In genomic region chr6:88136201-88136631, GRCm38 (mm10) we compare ENCODE assay signal across 8 mouse cellular contexts. TPM values are rescaled to one million over a fixed set of nuclear protein-coding genes. Genes with fewer than 3 reads are reported as not detected.
DNase-seq lines count a peak whose midpoint lies in the region; ATAC-seq lines count a peak whose summit lies in the region.

No protein-coding gene starts in this region.

- peak; percentile 63 for ATAC-seq in megakaryocyte progenitor cell, adult 5-6 weeks (replicated peaks; ENCODE audit: poor library complexity)
- ATAC-seq in CD4-positive, CD25-positive, alpha-beta regulatory T cell, adult 4 months, result no peak

- DNase-seq in urinary bladder, postnatal 14 days (ENCODE audit: low spot score), result peak; percentile 28
- DNase-seq in urinary bladder, adult 2 months (ENCODE audit: low spot score), result no peak
- DNase-seq in heart, adult 9 months (ENCODE audit: low spot score in 2 of 2), result peak; percentile 69 to 77
- peak; percentile 31 for DNase-seq in kidney, postnatal 14 days
- no peak for DNase-seq in cerebellum, adult 18-20 months
- DNase-seq in left cerebral cortex, adult 11 months (ENCODE audit: low spot score), result no peak

RNA-seq across cellular contexts. Expression of gene Rpn1, which starts 51.9 kb away (rescaled TPM):
- 164 and 173 TPM in 2 replicates for polyA plus RNA-seq in urinary bladder, adult 2 months (2012; rRNA removed)
- 200 and 205 TPM in 2 replicates for total RNA-seq in megakaryocyte progenitor cell, adult 5-6 weeks (2015)
- 385 and 395 TPM in 2 replicates for total RNA-seq in megakaryocyte progenitor cell, adult 5-6 weeks (2017)
- polyA plus RNA-seq in CD4-positive, CD25-positive, alpha-beta regulatory T cell, adult 4 months (2017; shearing (Covaris generic)), result 100 to 1,000 TPM; 108 to 117 TPM

RNA-seq across cellular contexts. Expression of gene Gata2, which starts 57.5 kb away (rescaled TPM):
- polyA plus RNA-seq in urinary bladder, adult 2 months (2012; rRNA removed), result 41.4 and 55.5 TPM in 2 replicates
- 11.2 and 19.8 TPM in 2 replicates for total RNA-seq in megakaryocyte progenitor cell, adult 5-6 weeks (2015)
- 6.0 and 10.1 TPM in 2 replicates for total RNA-seq in megakaryocyte progenitor cell, adult 5-6 weeks (2017)
- polyA plus RNA-seq in CD4-positive, CD25-positive, alpha-beta regulatory T cell, adult 4 months (2017; shearing (Covaris generic)), result under 1 TPM in 1 of 2 experiments, not detected in 1; 0.09 TPM

Comparison
In these comparisons a context has a peak if more than half of its experiments do, and no peak if none do; other contexts are left out.
1. DNase-seq: peak in urinary bladder, postnatal 14 days (single experiment), heart, adult 9 months (2 of 2) and kidney, postnatal 14 days (single experiment); none in urinary bladder, adult 2 months (single experiment), cerebellum, adult 18-20 months (0 of 2) and left cerebral cortex, adult 11 months (single experiment).
2. RNA of gene Gata2, which starts 57.5 kb away (polyA plus RNA-seq): 41.4 to 55.5 TPM in urinary bladder, adult 2 months; 0.09 TPM in CD4-positive, CD25-positive, alpha-beta regulatory T cell, adult 4 months; every median in the first group is over 10 times any median in the second.